Comparison of ENCODE assay signal across 8 mouse cellular contexts in the genomic region with DNA sequence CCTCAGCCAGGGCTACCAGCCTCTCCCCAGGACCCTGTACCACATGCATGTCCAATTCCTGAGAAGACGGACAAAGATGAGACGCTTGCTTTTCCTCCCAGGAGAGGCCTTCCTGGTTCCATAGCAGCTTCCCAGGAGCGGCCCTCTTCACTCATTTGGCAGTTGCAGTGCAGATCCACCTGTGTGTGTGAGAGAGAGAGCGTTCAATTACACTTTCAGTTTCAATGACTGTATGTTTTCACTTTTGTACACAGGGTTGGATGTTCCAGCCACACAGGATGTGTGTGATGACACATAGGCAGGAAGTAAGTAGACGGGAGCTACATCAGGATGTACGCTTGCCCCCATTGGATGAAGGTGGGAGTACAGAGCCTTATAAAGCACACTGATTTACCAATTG. TPM values are rescaled to one million over a fixed set of nuclear protein-coding genes. Genes with fewer than 3 reads are reported as not detected.
DNase-seq lines count a peak whose midpoint lies in the region; ATAC-seq lines count a peak whose summit lies in the region.

No protein-coding gene starts in this region.

- ATAC-seq in neutrophil, adult 5-6 weeks (ENCODE audit: extremely low read depth, insufficient number of reproducible peaks, low FRiP score, poor library complexity, severe bottlenecking), result peak; percentile 67

- peak; percentile 5 to 31 for DNase-seq in heart, adult 18-20 months
- DNase-seq in heart, postnatal 14 days, result no peak
- DNase-seq in B cell, adult 2 months, result peak; percentile 20 to 24
- DNase-seq in induced T-regulatory cell, adult 2 months (ENCODE audit: low read depth), result peak; percentile 84
- DNase-seq in right cerebral cortex, postnatal 10 days (ENCODE audit: low spot score in 2 of 2), result no peak
- DNase-seq in frontal cortex, postnatal 25 days (ENCODE audit: low spot score in 2 of 2), result no peak
- DNase-seq in kidney, postnatal 10 days, result no peak

- intact Hi-C loops in heart, postnatal 14 days (cut with DNase I), result no loop called here

RNA-seq across cellular contexts. Expression of a gene that starts 37.2 kb away (rescaled TPM):
- 1 to 10 TPM; 7.4 to 7.9 TPM for total RNA-seq in heart, adult 18-20 months (2021)
- total RNA-seq in heart, postnatal 14 days (2021), result 10 to 100 TPM; 11.9 to 13.5 TPM
- total RNA-seq in neutrophil, adult 5-6 weeks (2017), result 58.8 and 62.8 TPM in 2 replicates

Comparison
In these comparisons a context has a peak if more than half of its experiments do, and no peak if none do; other contexts are left out.
1. DNase-seq: peak in heart, adult 18-20 months (2 of 2), B cell, adult 2 months (2 of 2) and induced T-regulatory cell, adult 2 months (single experiment); none in heart, postnatal 14 days (0 of 2), right cerebral cortex, postnatal 10 days (0 of 2), frontal cortex, postnatal 25 days (0 of 2) and kidney, postnatal 10 days (single experiment).